Mouse (Mus musculus) left cerebral cortex, adult 8-10 months (tissue): ENCODE data around the gene Ndufa7. TPM values are rescaled to one million over a fixed set of nuclear protein-coding genes. Genes with fewer than 3 reads are reported as not detected.

Experiments used
- DNase-seq, 2 experiments: peaks; one replicate each; pipeline ENCODE4 v3.0.0; 2022; ENCODE audit warnings: low spot score in 2 of 2
- total RNA-seq, 4 experiments: library from RNA; stranded (reverse); gene quantifications; 2 replicates each; pipeline ENCODE4 v1.2.4; 2022

Ndufa7 gene
- total RNA-seq, result 100 to 1,000 TPM; 193 to 206 (median 201) TPM

DNA sequence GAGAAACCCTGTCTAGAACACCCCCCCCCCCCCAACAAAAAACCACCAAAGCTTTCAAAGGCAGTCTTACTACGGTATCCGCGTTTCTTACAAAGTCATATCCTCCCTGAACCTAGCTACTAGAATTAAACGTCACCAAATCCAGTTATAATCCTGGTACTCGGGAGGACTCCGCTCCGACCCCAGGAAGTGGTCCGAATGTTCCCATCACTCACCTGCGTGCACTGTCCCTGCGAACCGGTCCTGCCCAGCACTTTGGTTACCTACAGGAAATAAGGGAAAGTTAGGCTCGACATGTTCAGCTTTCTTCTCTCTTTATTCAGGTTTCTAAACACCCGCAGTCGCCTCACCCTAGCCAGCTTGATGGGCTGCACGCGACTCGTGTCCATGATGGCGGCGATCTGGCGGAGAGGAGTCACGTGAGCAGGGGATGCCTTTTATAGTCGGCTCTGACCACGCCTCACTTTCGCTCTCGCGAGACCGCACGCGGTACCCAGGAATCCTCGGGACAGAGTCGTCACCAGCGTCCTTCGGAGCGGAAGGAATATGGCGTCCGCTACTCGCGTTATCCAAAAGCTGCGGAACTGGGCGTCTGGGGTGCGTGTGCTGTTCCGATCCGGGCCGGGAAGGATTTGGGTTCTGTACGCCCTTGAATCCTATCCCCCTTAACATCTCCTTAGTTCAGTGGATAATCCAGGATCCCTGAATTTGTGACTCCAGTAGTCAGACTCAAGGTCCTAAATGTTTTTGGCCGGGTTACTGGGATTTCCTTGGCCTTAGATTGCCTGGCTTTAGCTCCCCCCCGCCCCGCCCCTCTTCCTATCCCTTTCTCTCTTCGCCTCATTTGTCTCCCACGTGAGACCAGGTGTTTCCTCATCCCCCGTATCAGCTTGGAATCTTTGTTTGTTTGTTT, at the start of gene Ndufa7, which contains the start of gene Rps28:
Gene Ndufa7, plus strand, starts transcription at position 489 of the 913 bp plus-strand sequence.
Gene Rps28, minus strand, starts transcription at position 479 of the 913 bp plus-strand sequence.
- peak; percentile 96 to 97 for DNase-seq

- DNase-seq, result no peak
Measured at GRCm38 (mm10) chr17:33774573-33775155, 49.7 kb upstream of the Ndufa7 start.

DNA sequence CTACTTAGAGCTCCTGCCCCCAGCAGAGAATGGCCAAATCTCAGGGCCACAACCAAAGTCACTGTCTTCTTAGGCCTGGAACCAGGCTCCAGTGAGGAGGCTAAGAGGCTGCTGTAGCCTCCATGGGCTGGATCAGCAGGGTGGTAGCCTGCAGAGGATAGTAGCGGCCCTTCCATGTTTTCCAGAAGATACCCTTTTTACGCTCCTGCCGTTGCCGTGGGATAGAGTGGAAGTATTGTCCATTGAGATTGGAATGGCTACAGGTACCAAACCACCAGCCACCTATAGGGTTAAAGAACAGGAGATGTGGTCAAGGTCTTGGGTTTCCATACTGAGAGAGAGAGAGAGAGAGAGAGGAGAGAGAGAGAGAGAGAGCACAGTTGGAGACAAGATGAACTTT, 49.1 kb upstream of the Ndufa7 start:
- DNase-seq, result no peak

DNA sequence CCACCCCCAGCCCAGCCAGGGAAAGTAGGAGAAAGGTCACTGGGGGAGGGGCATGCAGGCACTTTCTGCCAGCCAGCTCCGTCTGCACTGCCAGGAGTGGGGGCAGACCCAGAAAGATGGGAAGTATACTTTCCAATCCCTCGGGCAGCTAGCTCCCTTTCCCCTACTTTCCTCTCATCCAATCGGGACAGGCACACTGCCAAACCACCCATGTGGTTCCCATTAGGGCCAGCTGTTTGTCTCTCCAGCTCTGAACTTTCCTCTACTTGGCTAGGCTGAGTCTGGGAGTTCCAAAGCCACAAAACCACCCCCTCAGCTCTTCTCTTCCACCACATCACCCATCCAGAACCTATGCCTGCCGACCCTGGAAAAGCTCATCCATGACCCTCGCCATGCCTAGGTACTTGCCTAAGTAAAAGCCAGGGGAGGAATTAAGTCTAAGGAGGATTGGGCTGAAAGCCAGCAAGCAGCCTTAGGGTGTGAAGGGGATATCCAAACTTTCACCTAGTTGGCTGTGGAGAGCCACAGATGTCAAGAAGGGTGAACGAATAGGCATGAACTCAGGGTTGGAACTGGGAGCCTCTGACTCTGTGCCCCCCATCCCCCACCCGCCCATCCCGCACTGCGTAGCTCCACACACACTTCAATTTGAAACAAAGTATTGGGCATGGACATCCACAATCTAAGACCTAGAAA, 45.0 kb upstream of the Ndufa7 start:
- DNase-seq, result peak; percentile 70 to 82

GRCm38 (mm10) chr17:33779967-33780295, 44.4 kb upstream of the Ndufa7 start:
- no peak for DNase-seq

DNA sequence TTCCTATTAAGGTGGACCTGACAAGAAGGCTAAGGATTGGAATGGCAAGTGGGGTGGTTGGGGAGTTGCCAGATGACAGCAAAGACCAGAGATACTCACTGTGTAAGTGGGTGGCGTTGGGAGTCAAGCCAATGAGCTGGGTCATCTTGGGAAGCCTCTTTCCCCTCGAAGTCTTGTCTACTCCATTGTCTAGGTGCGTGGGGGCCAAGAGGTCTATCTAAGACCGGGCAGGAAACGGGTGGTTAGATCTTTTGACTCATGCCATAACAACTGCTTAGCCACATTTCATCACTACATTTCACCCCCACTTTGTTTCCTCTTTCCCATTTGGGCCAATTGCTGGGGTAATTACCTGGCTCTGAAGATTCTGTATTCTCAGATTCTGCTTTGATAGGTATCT, 43.9 kb upstream of the Ndufa7 start:
- DNase-seq, result no peak

DNA sequence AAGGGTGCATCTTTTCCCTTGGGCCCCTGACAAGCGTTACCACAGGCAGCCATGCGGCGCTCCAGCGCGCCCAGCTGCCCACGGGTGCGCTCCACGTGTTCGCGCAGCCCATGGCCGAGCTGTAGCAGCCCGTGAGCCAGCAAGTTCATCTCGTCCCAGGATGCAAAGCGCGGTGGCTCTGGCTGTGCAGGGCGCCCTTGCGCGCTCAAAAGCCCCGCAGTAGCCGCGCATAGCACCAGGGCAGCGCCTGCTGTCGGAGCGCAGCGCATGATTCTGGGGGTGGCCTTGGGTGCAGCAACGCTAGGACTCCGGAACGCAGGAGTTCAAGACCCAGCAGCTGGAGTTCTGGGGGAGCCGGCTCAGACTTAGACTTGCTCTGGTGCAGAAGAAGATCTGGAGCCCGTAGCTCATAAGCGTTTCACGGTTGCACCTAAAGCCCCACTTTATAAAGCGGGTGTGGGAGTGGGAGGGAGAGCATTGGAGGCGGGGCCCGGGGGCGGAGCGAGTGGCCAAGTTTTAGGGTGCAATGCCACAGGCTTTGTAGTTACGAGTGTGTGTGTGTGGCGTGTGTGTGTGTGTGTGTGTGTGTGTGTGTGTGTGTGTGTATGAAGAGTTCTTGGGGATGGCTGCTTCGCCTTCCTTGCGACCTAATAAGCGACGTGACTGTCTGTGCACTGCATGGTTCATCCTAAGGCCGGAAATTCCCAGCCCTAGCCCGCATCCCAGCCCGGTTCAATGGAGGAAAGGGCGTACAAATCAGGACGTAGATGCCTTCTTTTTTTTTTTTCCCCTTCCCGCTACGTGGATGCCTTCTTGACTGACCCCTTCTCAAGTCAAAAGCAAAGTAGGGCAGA, 43.0 kb upstream of the Ndufa7 start, which contains the start of gene Angptl4:
Gene Angptl4, minus strand, starts transcription at position 707 of the 854 bp plus-strand sequence.
- peak in 1 of 2 experiments; percentile 46 for DNase-seq

GRCm38 (mm10) chr17:33782067-33782466, 42.3 kb upstream of the Ndufa7 start:
- DNase-seq, result no peak

DNA sequence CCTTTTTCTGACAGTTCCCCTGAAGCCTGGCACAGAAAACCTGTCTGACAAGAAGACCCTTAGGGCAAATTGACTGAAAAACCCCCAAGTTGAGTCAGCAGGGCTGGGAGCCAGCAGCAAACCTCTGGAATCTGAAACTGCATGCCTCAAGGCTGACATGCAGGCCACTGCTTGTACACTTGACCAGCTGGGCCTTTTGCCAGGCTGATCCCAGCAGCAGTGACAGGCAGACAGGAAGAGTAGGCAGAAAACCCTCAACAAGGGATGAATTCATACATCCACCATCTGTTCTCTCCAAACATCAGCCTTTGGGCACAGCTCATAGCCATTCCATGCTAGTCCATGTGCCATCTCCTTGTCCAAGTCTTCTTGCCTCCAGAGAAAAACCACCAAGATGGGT, 41.0 kb upstream of the Ndufa7 start:
- DNase-seq, result peak in 1 of 2 experiments; percentile 49

- no peak for DNase-seq
Measured at GRCm38 (mm10) chr17:33784939-33785338, 39.4 kb upstream of the Ndufa7 start.

DNA sequence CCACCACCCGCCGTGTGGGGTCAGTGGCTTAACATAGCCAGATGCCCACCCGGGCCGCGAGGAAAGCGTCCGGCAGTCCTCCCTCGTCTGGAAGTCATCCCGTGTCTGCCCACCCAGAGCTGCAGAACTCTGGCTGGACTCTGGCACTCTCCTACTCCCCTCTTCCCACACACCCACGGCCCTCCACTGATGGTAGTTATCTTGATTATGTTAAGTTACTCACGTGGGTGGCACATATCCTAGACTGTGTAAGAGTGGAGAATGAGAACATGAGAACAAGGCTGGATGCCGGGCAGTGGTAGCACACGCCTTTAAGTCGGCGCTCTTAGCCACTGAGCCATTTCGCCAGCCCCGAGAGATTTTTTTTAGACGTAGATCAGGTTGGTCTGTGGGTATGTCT, 38.0 kb upstream of the Ndufa7 start:
- peak in 1 of 2 experiments; percentile 22 for DNase-seq

DNA sequence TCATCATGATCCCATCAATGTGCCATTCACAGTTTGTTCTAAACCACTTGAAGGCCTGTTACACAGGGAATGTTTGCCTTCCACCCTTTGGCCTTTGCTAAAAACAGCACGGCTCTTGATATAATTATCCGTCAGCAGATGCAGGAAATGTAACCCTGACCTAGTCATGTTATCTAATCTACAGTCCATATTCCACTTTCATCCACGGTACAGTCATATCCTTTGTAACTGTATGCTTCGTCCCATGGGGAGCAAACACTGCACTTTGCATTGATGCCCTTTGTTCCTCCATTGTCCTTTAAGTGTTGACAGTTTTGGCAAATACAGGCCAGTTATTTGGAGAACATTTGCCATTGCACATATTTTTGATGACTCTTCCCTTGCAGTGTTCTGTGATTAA, 35.6 kb upstream of the Ndufa7 start:
- DNase-seq, result no peak

- no peak for DNase-seq
Measured at GRCm38 (mm10) chr17:33798306-33798705, 26.1 kb upstream of the Ndufa7 start.

DNA sequence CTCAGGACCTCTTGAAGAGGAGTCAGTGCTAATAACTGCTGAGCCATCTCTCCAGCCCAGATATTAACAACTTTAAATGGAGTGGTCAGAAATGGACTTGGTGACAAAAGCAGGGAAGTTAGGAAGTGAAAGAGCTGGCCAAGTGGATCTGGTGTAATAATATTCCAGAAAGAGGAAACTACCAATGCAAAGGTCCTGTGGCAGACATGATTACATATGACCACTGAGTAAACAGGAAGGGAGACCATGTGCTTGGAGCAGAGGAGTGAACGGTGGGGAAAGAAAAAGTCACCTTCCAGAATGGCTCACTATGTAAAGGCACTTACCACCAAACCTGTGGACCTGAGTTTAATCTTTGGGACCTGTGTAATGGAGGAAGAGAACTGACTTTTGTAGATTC, 25.1 kb upstream of the Ndufa7 start:
- no peak for DNase-seq

- DNase-seq, result no peak
Measured at GRCm38 (mm10) chr17:33802221-33802620, 22.2 kb upstream of the Ndufa7 start.

DNA sequence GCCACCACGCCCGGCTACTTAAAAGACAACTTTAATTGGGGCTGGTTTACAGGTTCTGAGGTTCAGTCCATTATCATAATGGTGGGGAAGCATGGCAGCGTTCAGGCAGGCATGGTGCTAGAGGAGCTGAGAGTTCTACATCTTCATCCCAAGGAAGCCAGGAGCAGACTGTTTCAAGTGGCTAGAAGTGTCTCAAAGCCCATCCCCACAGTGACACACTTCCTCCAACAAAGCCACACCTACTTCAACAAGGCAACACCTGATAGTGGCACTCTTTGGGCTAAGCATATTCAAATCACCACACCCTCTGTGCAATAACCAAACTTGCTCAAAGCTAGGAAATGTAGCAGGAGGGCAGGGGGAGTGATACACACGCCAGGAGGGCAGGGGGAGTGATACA, 20.2 kb upstream of the Ndufa7 start:
- no peak for DNase-seq

GRCm38 (mm10) chr17:33804745-33805144, 19.6 kb upstream of the Ndufa7 start:
- no peak for DNase-seq

- no peak for DNase-seq
Measured at GRCm38 (mm10) chr17:33807181-33807888, 17.0 kb upstream of the Ndufa7 start.

GRCm38 (mm10) chr17:33808192-33808591, 16.2 kb upstream of the Ndufa7 start:
- no peak for DNase-seq

DNA sequence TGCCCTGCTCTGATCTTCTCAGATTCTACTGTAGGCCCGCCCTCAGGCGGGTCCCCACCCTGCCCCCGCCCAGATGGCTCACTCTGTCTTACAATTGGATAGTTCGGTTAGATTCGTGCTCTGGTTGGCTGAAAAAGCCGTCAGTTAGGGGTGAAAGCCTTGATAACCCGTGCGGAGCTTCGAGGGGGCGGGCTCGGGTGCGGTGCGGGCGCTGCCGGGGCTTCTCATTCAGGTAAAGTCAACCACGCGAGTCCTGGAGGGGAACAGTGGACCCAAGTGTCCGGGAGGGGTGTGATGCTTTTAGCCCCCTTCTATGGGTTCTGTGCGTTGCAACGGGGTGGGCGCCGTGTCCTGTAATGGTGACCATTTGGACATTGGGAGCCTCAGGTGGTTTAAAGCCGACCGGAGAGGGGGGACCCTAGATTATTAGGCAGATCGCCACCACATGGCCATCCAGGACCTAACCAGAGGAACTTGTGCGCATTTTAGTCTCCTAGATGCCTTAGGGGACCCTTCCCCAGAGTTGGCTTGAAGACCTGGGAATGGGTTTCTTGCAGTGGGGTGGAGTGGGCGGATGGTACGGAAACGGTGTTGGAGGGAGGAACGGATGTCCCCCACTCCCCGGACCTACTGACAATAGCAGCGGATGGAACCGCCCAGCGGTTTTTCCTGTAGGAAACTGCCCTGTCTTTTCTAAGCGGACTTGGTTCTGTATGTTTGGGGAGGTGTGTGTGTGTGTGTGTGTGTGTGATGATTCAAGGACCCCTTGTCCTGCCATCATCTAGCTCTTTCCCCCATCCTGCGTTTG, 13.8 kb upstream of the Ndufa7 start, which contains the start of gene Kank3:
Gene Kank3, plus strand, starts transcription at position 186 of the 808 bp plus-strand sequence.
- DNase-seq, result peak; percentile 86 to 94
